Mouse (Mus musculus) NIH3T3 (cell line): ENCODE data around the gene Hoxc5.

Experiments
- DNase-seq: peaks from one replicate; pipeline ENCODE4 v3.0.0-alpha.2; 2012; ENCODE audit warnings: low read depth

Hoxc5 gene

DNA sequence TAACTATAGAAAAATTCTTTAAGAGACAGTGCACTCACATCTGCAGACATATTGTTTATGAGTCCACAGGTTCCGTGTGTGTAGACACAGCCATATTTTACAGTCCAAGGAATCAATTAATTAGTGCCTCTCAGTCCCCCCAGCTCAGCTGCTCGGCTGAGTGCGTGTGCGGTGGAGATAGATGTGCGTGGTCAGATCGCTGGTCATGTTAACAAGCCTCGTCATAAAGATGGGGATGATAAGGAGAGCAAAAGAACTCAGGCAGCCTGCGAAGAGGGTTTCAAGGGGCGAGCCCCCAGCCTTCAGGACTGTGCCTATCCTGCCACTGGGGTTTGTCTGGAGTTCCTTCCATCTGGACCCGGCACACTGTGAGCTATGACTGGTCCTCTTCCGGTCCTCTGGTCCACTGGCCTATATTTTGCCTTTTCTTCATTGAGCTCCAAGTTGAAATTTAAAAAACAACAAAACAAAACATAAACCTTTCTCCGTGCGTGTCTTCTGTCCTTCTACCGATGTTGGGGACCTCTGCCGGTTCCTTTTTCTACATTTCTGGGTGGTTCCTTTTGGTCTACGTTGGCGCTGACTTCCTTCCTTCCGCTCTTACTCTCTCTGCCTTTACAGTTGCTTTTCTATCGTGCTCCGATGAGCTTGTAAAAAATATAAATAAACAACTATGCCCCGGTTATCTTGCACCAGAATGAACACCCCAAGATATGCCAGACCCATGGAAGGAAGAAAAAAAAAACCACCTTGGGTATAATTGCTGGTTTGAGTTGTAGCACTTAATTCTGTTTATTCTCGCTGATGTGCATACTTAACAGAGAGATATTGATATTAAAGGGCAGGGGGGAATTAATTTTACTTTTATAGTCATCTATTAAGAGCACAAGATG, 21.8 kb upstream of the Hoxc5 start:
- no peak for DNase-seq

DNA sequence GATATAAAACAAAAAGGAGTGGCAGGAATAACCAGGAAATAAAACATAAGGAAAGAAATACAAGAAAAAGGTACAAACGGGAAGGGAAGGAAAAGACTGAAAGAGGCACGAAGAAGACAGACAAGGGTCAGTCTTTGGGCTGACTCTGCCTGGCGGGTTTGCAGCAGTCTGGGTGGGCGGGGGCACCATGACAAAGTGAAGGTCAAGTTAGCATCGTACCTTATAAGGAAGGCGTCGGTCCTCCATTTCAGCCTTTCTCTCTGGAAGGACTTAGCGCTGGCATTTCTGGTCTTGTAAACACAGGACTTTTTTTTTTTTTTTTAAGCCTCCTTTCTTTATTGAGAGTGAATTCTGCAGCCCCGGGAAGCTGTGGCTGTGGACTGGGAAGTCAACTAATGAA, 20.0 kb upstream of the Hoxc5 start:
- peak; percentile 55 for DNase-seq

DNA sequence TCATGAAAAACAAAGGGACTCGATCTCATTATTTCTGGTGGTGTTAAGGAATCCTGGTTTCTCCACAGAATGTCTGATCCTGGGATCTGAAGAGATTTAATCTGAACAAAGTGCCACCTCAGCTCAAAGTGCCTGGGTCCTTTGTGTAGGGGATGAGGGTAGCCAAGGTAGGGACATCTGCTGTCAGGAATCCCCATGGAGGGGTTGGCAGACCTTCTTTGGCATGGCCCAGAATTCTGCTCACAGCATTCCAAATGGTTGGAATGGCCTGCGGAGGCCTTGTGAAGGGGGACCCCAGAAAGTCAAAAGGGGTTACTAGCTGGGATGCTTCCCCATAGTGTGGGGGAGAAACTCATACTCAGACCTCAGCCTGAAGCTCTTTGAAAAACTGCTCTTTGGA, 18.4 kb upstream of the Hoxc5 start:
- DNase-seq: no peak

DNA sequence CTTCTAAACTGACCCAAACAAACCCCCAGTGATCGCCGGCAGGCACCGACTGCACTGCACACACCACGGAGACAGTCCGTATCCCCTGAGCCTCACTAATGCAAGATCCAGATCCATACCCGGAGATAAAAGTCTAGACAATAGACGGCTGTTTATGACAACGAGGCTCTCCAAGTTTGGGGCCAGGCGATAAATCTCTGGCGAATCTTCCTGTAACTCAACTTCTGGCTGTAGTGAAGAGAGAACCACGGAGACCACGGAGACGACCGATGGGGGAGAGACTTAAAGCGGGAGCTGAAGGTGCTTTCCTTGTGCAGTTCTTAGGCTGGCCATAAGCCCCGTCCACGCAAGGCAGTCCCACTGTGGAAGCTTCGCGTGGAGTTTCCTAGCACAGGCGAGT, 17.5 kb upstream of the Hoxc5 start:
- DNase-seq: no peak

DNA sequence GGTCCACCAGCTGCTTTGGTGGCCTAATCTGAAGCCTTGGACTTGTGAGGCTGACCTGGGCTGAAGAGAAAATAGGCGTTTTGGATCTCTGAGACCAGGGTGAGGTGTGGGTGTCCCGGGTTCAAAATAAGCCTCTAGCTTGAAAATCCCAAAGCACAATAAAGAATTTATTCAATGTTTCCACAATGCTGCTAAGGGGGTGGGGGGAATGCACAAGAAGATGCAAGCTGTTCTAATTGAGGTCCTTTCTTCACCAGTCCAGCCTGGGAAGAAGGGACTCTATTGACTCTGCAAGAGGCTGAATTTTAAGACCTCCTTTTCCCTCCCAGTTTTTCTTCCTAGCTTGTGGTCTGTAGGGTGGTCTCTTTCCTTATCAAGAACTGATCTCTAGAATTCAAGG, 16.4 kb upstream of the Hoxc5 start:
- no peak for DNase-seq

DNA sequence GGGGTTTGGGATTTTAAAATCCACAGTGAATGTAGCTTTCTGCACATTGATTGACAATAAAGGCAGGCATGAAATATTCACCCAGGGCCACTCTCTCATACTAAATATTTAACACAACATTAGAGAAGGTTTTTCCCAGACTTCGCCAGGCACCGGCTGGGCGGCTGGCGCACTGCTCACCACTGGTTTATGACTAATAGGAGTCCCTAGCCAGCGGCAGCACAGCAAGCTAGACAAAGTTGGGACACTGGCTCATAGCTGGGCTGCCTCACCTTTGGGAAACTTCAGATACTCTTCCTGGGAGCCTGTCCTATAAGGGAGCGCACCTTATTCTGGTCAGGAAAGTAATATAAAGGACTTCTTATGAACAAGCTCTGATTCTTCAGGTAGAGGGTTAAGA, 13.7 kb upstream of the Hoxc5 start:
- DNase-seq: no peak

DNA sequence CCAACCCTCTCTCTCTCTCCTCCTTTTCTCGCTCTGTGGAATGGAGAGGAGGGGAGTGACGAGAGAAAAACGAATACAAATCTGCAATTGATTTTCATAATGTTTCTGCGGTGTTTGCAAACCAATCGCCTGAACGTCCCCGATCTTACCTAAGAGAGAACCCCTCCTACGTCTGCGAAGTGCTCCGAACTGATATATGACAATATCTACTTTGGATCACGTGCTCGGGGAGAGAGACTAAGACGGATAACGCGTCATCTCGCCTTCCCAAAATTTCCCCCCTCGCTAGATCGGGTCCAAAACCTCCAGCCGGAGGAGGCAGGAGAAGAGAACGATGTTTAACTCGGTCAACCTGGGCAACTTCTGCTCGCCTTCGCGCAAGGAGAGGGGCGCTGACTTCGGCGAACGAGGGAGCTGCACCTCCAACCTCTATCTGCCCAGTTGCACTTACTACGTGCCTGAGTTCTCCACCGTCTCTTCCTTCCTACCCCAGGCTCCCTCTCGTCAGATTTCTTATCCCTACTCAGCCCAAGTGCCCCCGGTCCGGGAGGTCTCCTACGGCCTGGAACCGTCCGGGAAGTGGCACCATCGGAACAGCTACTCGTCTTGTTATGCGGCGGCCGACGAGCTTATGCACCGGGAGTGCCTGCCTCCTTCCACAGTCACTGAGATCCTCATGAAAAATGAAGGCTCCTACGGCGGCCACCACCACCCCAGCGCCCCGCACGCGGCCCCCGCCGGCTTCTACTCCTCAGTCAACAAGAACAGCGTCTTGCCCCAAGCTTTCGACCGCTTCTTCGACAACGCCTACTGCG, 12.8 kb upstream of the Hoxc5 start, which contains the start of gene Hoxc11:
Gene Hoxc11 (plus strand): TSS at position 236 of the 815 bp plus-strand sequence.
- no peak for DNase-seq

DNA sequence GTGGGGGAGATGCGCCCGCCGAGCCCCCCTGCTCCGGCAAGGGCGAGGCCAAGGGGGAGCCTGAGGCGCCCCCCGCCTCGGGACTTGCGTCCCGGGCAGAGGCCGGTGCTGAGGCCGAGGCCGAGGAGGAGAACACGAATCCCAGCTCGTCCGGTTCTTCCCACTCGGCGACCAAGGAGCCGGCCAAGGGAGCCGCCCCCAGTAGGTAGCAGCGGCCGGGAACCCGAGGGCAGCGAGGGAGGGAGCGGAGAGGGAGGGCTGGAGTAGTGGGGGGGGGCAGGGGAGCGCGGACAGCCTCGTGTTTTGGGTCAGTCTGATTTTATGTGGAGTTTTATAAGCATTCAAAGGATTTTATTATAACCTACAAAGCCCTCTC, 12.2 kb upstream of the Hoxc5 start:
- DNase-seq: no peak

DNA sequence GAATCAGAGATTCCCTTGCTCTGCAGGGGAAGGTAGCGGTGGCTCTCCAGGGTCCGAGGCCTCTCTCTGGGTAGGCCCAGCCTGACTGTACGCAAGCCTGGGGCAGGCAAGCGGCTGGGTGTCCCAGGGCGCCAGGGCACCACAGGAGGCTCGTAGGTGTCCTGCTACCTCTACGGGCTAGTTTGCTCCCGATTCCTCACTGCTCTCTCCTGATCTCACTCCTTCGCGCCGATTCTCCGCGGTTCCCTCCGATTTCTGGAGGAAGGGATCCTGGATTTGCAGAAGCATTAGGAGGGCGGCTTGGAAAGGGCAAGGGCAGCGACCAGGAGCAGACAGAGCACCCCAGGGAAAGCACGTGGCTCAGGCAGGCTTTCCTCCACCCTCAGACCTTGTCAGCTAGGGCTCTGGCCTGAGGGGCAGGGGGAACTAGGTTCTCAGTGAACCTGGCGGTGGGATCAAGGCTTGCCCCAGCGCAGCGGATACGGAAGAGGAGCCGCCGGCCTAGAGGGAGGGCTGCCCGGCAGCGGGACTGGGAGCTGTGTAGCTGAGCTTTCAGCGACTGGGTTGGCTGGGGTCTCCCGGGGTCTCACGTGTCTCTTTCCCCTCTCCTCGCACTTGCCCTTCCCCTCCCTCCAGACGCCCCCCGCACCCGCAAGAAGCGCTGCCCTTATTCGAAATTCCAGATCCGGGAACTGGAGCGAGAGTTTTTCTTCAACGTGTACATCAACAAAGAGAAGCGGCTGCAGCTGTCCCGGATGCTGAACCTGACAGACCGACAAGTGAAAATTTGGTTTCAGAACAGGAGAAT, 11.2 kb upstream of the Hoxc5 start:
- DNase-seq: no peak

DNA sequence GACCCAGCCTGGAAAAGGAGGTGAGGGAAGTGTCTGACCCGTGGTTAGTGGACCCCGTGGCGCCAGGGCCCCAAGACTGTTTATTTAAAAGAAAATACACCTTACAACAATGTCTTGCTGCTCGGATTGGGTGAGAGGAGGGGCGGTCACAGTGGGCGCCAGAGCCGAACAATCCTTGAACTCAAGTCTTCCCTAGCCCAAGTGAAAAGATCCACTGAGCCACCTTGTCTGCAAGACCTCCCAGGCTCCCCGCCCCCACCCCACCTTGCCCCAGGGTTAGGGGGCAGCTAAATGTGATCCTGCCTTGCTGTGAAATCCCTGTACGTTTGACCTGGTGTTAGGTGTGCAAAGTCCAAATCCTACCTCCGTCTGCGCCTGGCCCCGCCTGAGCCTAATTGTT, 10.3 kb upstream of the Hoxc5 start:
- no peak for DNase-seq

DNA sequence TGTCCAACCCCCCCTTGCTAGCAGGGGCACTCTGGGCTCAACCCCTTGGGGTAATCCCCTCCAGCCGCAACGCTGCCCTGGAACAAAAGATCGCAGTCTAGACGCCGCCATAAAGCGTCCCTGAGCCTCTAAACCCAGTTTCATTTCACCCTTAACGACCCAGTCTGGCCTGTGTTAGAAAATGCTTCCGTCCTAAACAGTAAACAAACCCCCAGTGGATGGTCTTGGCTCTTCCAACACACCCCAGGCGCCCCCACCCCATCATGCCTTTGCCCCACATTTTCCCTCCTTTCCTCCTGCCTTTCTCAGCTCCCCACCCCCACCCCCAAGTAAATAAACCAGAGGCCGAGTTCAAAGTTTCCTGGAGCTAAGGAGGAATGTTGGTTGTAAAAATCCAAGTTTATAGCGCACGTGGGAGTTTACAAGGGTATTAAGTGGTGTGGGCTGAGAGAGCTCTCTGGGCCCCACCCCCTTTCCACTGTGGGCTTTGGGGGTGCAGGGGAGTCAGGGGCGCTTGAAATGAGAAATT, 7.5 kb upstream of the Hoxc5 start:
- DNase-seq: no peak

DNA sequence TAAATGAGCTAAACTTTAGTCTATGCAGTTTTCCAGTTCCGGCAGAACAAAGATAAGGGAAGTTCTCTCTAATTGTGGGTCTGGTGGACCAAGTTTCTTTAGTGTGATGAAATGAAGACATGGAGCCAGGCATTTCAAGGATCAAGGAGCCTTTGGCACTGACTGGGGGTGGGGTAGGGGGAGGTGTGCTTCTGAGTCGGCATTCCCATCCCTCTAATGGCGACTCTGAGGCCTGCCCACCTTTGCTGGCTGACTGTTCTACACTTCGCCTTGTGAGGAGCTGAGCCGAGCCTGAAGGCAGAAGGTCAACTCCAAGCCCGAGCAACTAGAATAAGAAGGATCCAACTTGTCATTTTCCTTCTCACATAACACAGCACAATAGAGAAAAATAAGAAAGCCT, 5.5 kb upstream of the Hoxc5 start:
- no peak for DNase-seq

DNA sequence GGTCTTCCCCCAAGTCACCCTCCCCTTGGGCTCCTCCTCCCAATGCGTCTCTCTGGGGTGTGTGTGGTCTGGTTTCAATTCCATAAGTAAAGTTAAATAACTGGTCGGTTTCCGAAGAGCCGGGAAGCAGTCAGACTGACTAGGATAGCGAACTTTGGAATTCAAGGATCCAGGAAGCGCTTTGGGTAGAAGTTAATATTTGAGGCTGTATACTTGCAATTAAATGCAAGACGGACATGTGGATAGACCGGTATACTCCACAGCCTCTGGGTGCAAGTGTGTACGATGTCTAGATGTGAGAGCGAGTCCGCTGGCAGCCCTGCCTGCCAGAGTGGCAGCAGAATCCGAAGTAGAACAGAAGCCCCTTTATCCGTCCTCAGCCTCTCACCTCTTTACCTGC, 4.8 kb upstream of the Hoxc5 start:
- no peak for DNase-seq

DNA sequence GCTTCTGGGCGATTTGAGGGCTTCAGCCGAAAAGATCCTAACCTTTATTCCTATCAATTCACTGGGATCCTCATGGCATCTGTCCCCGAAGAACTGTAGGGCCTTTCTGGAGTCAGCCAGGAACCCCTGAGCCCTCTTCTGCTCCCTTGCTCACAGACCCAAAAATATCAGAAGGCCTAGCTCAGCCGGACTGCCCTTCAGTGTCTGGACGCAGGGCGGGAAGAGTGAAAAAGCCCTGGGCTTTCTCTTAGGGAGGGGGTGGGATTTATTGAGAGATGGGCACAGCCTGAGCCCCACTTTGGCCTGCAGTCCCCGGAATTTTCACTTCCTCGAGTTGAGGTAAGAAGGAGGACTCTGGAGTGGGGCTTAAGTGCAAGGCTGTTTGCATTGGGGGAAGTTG, 4.0 kb upstream of the Hoxc5 start:
- no peak for DNase-seq

DNA sequence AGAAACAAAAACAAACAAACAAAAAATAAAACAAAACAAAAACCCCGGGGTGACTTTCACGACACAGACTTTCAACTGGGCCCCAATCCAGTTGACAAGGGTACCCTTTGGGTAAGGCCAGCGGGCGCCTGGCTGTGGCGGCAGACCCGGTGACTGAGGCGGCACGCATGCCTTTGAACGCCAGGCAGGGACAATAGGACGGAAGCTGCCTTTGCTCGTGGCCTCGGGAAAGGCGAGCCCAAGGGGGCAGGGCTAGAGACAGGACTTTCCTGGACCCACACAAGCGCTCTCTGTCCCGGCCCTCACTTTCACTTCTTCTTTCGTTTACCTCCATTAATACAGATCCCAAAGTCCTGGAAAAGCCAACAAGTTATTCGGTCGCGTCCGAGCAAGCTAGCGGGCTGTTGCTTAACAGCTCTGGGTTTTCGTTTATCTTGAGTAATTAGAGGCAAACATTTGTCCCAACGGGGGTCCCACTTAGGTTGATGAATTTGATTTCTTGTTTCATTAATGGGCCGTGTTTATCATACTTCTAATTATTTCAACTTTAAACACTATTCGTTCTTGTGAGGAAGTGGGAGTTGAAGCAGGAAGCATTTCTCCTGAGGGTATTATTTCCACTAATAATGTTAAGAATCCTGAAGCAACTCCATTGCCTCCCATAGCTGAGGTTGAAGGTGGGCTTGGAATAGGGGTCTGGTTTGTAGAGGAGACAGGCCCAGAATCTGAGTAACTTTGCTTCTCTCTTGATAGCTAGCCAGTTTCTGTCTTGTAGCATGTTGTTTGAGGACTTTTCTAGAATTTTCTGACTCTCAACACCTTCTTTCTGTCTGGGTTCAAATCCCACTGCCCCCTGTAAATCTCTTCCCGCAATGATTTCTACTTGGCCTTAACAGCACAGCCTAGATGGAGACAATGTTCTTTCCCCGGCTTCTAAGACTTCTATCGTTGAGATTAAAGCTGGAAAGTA, 3.3 kb upstream of the Hoxc5 start:
- no peak for DNase-seq

DNA sequence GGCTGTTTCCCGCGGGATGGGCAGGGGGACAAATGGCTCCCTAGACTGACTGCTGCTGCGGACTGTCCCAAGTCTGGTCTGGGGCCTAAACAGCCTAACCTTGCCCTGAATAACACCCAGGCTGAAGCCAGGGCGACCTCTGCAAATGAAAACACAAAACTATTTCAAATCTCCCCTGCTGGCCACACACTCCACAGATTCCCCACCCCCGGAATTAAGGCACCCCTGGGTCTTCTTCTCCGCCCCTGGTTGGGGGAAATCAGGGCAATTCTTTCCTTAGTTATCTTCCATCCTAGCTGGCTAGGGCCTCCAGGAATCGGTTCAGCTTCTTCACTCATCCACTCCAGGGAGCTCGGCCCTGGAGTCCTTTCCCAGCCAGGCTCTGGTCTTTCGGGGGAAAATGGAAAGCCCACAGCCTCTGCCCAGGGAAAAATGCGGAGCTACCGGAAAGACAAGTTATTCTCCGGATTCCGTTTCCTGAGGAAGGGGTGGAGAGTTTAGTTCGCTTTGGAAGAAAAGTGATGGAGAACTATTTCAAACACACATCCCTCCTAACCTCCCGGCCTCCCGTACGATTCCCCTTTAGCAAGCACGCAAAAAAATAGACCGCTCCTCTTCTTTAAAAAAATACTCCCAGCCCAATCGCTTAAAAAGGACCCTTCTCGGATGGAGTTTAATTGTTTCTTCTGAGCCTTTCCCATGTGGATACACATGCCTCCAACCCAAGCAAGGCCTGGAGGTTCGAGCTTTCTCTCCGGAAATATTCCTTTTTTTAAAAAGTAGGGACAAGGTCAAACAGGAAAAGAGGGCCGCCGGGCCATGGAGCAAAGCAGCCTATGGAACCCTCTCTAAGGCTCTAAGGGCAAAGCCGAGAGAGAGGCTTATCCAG, 2.0 kb upstream of the Hoxc5 start:
- DNase-seq: no peak

DNA sequence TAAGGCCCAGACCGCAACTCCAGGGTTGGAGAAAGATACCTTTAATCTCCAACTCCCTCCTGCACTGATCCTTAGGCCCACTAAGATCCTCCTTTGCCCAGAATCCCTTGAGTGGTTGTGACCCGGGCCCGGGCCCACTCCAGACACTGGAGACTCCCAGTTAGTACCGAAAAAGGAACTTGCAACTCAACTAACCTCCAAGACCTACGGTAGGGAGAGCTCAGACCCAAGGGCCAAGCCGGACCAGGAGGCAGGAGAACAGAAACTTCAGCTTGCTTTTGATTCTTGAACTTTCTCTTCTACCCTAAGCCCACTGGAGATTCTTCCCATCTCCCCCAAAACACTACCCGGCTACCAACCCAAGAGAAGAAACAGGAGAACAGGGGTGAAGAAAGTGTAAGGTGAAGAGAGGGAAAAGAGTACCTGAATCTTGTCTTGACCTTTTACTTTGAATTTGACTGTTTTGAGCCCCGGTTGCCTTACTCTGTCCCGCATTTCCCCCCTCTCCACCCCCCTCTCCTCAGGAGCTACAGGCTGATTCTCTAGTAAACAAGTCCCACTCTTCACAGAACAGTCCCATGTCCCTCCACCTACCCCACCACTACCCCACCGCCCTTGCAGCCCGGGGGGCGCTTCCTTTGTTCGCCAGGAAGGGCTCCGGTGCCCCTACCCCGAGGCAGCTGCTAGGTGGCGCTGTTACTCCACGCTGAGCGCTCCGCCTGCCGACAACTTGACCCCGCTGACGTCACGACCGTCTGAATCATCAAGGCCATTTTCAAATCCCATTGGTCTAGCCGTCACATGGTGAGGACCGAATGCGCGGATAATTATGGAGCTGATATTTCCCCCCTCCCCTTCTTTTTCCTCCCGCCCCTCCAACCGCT, 1.1 kb upstream of the Hoxc5 start:
- no peak for DNase-seq

DNA sequence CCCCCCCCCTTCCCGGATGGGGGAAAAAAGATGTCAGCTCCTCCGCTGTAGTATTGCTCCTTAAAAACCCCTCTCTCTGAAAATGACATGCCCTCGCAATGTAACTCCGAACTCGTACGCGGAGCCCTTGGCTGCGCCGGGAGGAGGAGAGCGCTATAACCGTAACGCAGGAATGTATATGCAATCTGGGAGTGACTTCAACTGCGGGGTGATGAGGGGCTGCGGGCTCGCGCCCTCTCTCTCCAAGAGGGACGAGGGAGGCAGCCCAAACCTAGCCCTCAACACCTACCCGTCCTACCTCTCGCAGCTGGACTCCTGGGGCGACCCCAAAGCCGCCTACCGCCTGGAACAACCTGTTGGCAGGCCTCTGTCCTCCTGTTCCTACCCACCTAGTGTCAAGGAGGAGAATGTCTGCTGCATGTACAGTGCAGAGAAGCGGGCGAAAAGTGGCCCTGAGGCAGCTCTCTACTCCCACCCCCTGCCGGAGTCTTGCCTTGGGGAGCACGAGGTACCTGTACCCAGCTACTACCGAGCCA, 399 bp upstream of the Hoxc5 start, which contains the start of gene Hoxc10:
Gene Hoxc10 (plus strand): TSS at position 21 of the 536 bp plus-strand sequence.
- no peak for DNase-seq
